Mouse (Mus musculus): ENCODE results near the gene F5. TPM values are rescaled to one million over a fixed set of nuclear protein-coding genes. Genes with fewer than 3 reads are reported as not detected.

Gene F5
- total and polyA plus RNA-seq, 2 experiments from 2014 or later, result 0.05 TPM; not detected in 1

GRCm38 (mm10) chr1:164199551-164199950, 47.9 kb downstream of the F5 start:
- Histone ChIP-seq H3K4me1 (ENCODE audit: control insufficient read depth, insufficient read depth) (no peaks in the 10 kb centered on the region), H3K36me3 (replicated peaks; ENCODE audit: control insufficient read depth, insufficient read depth, low read length) (no peaks in the 10 kb centered on the region), H3K9me3 (replicated peaks; ENCODE audit: control insufficient read depth, low read length) (no peaks in the 10 kb centered on the region), H3K4me3 (ENCODE audit: low read depth, low read length) (no peak overlapping the region), H3K4me2 (ENCODE audit: low read depth, low read length) (no peak overlapping the region), H3K27me3 (ENCODE audit: control insufficient read depth, insufficient read depth, low read length) (no peaks in the 10 kb centered on the region), H3K27ac (ENCODE audit: low read depth) (no peak overlapping the region), H3K9ac (replicated peaks; ENCODE audit: low read depth, low read length) (no peak overlapping the region)
- TF ChIP-seq EP300 (IDR thresholded peaks at IDR 0.05; ENCODE audit: low read depth) (no peak), CTCF (IDR thresholded peaks at IDR 0.05; ENCODE audit: low read depth) (no peak)
- DNase-seq (ENCODE audit: low spot score) (no peak), ATAC-seq (ENCODE audit: insufficient read depth, low read depth) (no peak)
- whole genome bisulfite sequencing, result 75% methylated on average over 4 of the region's 4 CpGs

- WGBS, result 50% methylated on average over 2 of the region's 2 CpGs
- Histone ChIP-seq H3K9me3 (replicated peaks; ENCODE audit: control insufficient read depth, low read length) (no peaks in the 10 kb centered on the region), H3K4me3 (ENCODE audit: low read depth, low read length) (no peak overlapping the region), H3K27ac (ENCODE audit: low read depth) (no peak overlapping the region), H3K4me2 (ENCODE audit: low read depth, low read length) (no peak overlapping the region), H3K4me1 (ENCODE audit: control insufficient read depth, insufficient read depth) (no peaks in the 10 kb centered on the region), H3K27me3 (ENCODE audit: control insufficient read depth, insufficient read depth, low read length) (no peaks in the 10 kb centered on the region), H3K36me3 (replicated peaks; ENCODE audit: control insufficient read depth, insufficient read depth, low read length) (no peaks in the 10 kb centered on the region), H3K9ac (replicated peaks; ENCODE audit: low read depth, low read length) (no peak overlapping the region)
- no peak for TF ChIP-seq CTCF (IDR thresholded peaks at IDR 0.05; ENCODE audit: low read depth)
- TF ChIP-seq EP300 (IDR thresholded peaks at IDR 0.05; ENCODE audit: low read depth), result no peak
- no peak for ATAC-seq (ENCODE audit: insufficient read depth, low read depth)
- DNase-seq (ENCODE audit: low spot score), result no peak
Measured at GRCm38 (mm10) chr1:164208437-164208836, 56.8 kb downstream of the F5 start.

- no peak overlapping the region for H3K27ac ChIP-seq (ENCODE audit: low read depth)
- no peaks in the 10 kb centered on the region for H3K36me3 ChIP-seq (replicated peaks; ENCODE audit: control insufficient read depth, insufficient read depth, low read length)
- no peak for DNase-seq (ENCODE audit: low spot score)
- H3K27me3 ChIP-seq (ENCODE audit: control insufficient read depth, insufficient read depth, low read length), result no peaks in the 10 kb centered on the region
- ATAC-seq (ENCODE audit: insufficient read depth, low read depth), result no peak
- WGBS, result 82% methylated on average over 4 of the region's 4 CpGs
- no peak overlapping the region for H3K9ac ChIP-seq (replicated peaks; ENCODE audit: low read depth, low read length)
- no peak overlapping the region for H3K4me2 ChIP-seq (ENCODE audit: low read depth, low read length)
- H3K4me3 ChIP-seq (ENCODE audit: low read depth, low read length), result no peak overlapping the region
- H3K4me1 ChIP-seq (ENCODE audit: control insufficient read depth, insufficient read depth), result no peaks in the 10 kb centered on the region
- no peak for TF ChIP-seq CTCF (IDR thresholded peaks at IDR 0.05; ENCODE audit: low read depth)
- no peak for TF ChIP-seq EP300 (IDR thresholded peaks at IDR 0.05; ENCODE audit: low read depth)
- H3K9me3 ChIP-seq (replicated peaks; ENCODE audit: control insufficient read depth, low read length), result no peaks in the 10 kb centered on the region
Measured at GRCm38 (mm10) chr1:164210899-164211298, 59.3 kb downstream of the F5 start.

GRCm38 (mm10) chr1:164212686-164213085, 61.0 kb downstream of the F5 start:
- Histone ChIP-seq H3K9me3 (replicated peaks; ENCODE audit: control insufficient read depth, low read length) (no peaks in the 10 kb centered on the region), H3K4me1 (ENCODE audit: control insufficient read depth, insufficient read depth) (0 out of 2 replicates have a peak, but pooled peaks cover 2% of the 10 kb centered on the region), H3K36me3 (replicated peaks; ENCODE audit: control insufficient read depth, insufficient read depth, low read length) (no peaks in the 10 kb centered on the region), H3K27ac (ENCODE audit: low read depth) (no peak overlapping the region), H3K27me3 (ENCODE audit: control insufficient read depth, insufficient read depth, low read length) (no peaks in the 10 kb centered on the region), H3K4me2 (ENCODE audit: low read depth, low read length) (no peak overlapping the region), H3K9ac (replicated peaks; ENCODE audit: low read depth, low read length) (no peak overlapping the region), H3K4me3 (ENCODE audit: low read depth, low read length) (no peak overlapping the region)
- no peak for ATAC-seq (ENCODE audit: insufficient read depth, low read depth)
- 68% methylated on average over 8 of the region's 8 CpGs for WGBS
- no peak for DNase-seq (ENCODE audit: low spot score)
- no peak for TF ChIP-seq EP300 (IDR thresholded peaks at IDR 0.05; ENCODE audit: low read depth)
- TF ChIP-seq CTCF (IDR thresholded peaks at IDR 0.05; ENCODE audit: low read depth), result no peak

GRCm38 (mm10) chr1:164214190-164214589, 62.6 kb downstream of the F5 start:
- H3K4me2 ChIP-seq (ENCODE audit: low read depth, low read length), result no peak overlapping the region
- no peak overlapping the region for H3K4me3 ChIP-seq (ENCODE audit: low read depth, low read length)
- no peaks in the 10 kb centered on the region for H3K36me3 ChIP-seq (replicated peaks; ENCODE audit: control insufficient read depth, insufficient read depth, low read length)
- ATAC-seq (ENCODE audit: insufficient read depth, low read depth), result no peak
- WGBS, result 71% methylated on average over 8 of the region's 8 CpGs
- no peak overlapping the region for H3K27ac ChIP-seq (ENCODE audit: low read depth)
- TF ChIP-seq CTCF (IDR thresholded peaks at IDR 0.05; ENCODE audit: low read depth) (no peak), EP300 (IDR thresholded peaks at IDR 0.05; ENCODE audit: low read depth) (no peak)
- H3K9ac ChIP-seq (replicated peaks; ENCODE audit: low read depth, low read length), result no peak overlapping the region
- no peaks in the 10 kb centered on the region for H3K9me3 ChIP-seq (replicated peaks; ENCODE audit: control insufficient read depth, low read length)
- H3K27me3 ChIP-seq (ENCODE audit: control insufficient read depth, insufficient read depth, low read length), result no peaks in the 10 kb centered on the region
- H3K4me1 ChIP-seq (ENCODE audit: control insufficient read depth, insufficient read depth), result peaks cover 10% of the 10 kb centered on the region; the same call in 1 of the 2 replicates
- no peak for DNase-seq (ENCODE audit: low spot score)

- Histone ChIP-seq H3K4me2 (ENCODE audit: low read depth, low read length) (no peak overlapping the region), H3K9me3 (replicated peaks; ENCODE audit: control insufficient read depth, low read length) (no peaks in the 10 kb centered on the region), H3K27me3 (ENCODE audit: control insufficient read depth, insufficient read depth, low read length) (no peaks in the 10 kb centered on the region), H3K36me3 (replicated peaks; ENCODE audit: control insufficient read depth, insufficient read depth, low read length) (no peaks in the 10 kb centered on the region), H3K4me3 (ENCODE audit: low read depth, low read length) (no peak overlapping the region), H3K9ac (replicated peaks; ENCODE audit: low read depth, low read length) (no peak overlapping the region), H3K4me1 (ENCODE audit: control insufficient read depth, insufficient read depth) (peaks cover 10% of the 10 kb centered on the region; the same call in 1 of the 2 replicates), H3K27ac (ENCODE audit: low read depth) (no peak overlapping the region)
- ATAC-seq (ENCODE audit: insufficient read depth, low read depth) (no peak), DNase-seq (ENCODE audit: low spot score) (no peak)
- TF ChIP-seq EP300 (IDR thresholded peaks at IDR 0.05; ENCODE audit: low read depth) (no peak), CTCF (IDR thresholded peaks at IDR 0.05; ENCODE audit: low read depth) (no peak)
- WGBS, result 69% methylated on average over 3 of the region's 3 CpGs
Measured at GRCm38 (mm10) chr1:164215097-164215496, 63.5 kb downstream of the F5 start.
